Mouse (Mus musculus) stomach, embryonic 15.5 days (tissue): ENCODE measurements around the gene Timm22. TPM values are rescaled to one million over a fixed set of nuclear protein-coding genes. Genes with fewer than 3 reads are reported as not detected.

Experiments
- ATAC-seq: fragments of 200-750 bp; cut with Nextera tagmentation; 2 replicates; pipeline ENCODE4 v1.8.0; 2017; ENCODE audit warnings: low read depth, moderate number of reproducible peaks, moderate TSS enrichment; ENCODE audit not compliant: insufficient read depth, low FRiP score
- H3K27ac ChIP-seq: fragments of 300-500 bp; sonication (generic); 2 replicates; pipeline ENCODE4 v1.5.1; 2015; ENCODE audit warnings: mild to moderate bottlenecking, inconsistent platforms
- H3K27me3 ChIP-seq: fragments of 300-500 bp; sonication (generic); replicated peaks from 2 replicates; pipeline ENCODE4 v1.6.1; 2015; ENCODE audit warnings: inconsistent platforms
- H3K36me3 ChIP-seq: fragments of 300-500 bp; sonication (generic); 2 replicates; pipeline ENCODE4 v1.6.1; 2015; ENCODE audit warnings: inconsistent platforms
- H3K4me1 ChIP-seq: fragments of 300-500 bp; sonication (generic); 2 replicates; pipeline ENCODE4 v1.6.1; 2015; ENCODE audit warnings: inconsistent platforms
- H3K4me2 ChIP-seq: fragments of 300-500 bp; sonication (generic); 2 replicates; pipeline ENCODE4 v1.6.1; 2015; ENCODE audit warnings: mild to moderate bottlenecking, inconsistent platforms
- H3K4me3 ChIP-seq: fragments of 300-500 bp; sonication (generic); replicated peaks from 2 replicates; pipeline ENCODE4 v1.5.1; 2015; ENCODE audit warnings: inconsistent platforms
- H3K9ac ChIP-seq: fragments of 300-500 bp; sonication (generic); 2 replicates; pipeline ENCODE4 v1.6.1; 2015; ENCODE audit warnings: inconsistent platforms
- H3K9me3 ChIP-seq: fragments of 300-500 bp; sonication (generic); 2 replicates; pipeline ENCODE4 v1.6.1; 2016; ENCODE audit warnings: inconsistent platforms
- WGBS: fragments of 180-500 bp; shearing (Covaris S2); methylation state at CpG from one replicate; pipeline ENCODE4 v1.1.7; 2015; 5-methylcytosine and 5-hydroxymethylcytosine counted together
- polyA plus RNA-seq: library from polyadenylated mRNA; unstranded; fragments of >200 nt; fragmentation: Nextera tagmentation; extraction: Ambion mirVana; gene quantifications from 2 replicates; pipeline ENCODE4 v1.2.1, GENCODE M21; 2015

The Timm22 gene
- polyA plus RNA-seq, 1 experiment from 2014 or later: 96.5 TPM

DNA sequence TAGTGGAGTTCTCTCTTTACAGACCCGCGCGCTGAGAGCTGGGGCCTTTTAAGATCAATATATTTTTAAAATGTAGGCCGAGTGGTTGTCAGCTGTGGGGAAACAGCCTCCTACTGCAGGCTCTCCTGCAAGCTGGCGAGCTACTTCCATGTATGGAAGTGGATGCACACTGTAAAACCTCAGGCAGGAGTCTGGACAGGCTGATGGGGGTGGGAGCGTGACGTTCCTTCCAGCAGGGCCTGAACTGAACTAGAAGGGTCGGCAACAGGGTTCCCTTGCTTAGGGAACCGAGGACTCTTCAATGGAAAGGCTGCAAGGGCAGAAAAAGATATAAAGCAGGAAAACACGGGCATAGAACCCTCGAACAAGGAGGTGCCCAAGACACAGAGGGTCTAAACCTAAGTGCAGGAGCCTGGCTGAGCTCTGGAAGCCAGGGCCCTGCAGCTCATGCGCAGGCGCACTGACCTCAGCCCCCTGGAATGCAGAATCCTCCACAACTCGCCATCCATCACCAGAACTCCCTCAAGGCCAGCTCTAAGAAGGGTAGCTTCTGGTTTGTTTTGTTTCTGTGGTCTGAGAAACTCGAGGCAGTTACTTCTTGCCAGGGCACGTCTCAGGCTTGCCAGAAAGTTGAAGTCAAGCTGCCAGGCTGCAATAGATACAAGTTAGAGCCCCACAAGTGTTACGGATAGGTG is 32.1 kb upstream of the Timm22 start:
- H3K9ac ChIP-seq: no peak overlapping the region
- WGBS: 25% methylated on average over 17 of the region's 17 CpGs
- H3K4me1 ChIP-seq: peaks cover 42% of the 10 kb centered on the region
- no peaks in the 10 kb centered on the region for H3K36me3 ChIP-seq
- ATAC-seq: peak; percentile 79
- no peaks in the 10 kb centered on the region for H3K9me3 ChIP-seq
- no peak overlapping the region for H3K4me3 ChIP-seq
- peak overlapping the region; percentile 29 for H3K4me2 ChIP-seq
- peak overlapping the region; percentile 97 for H3K27ac ChIP-seq
- no peaks in the 10 kb centered on the region for H3K27me3 ChIP-seq

DNA sequence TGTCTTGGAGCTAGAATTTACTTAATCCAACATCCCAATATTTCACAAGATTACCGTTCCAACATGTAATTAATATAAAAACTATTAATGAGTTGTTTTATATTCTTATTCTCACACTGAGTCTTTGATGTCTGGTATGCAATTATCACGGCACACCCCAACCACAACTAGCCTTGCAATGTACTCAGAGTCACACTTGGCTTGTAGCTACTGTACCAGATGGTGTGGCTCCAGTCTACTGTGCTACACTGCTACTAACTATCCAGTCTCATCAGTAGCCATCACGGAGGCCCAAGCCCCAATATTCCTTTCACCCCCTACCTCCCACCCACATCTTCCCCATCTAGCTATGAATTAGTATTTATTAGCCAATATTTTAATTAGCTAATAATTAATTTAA is 30.3 kb upstream of the Timm22 start:
- Histone ChIP-seq H3K4me2 (no peak overlapping the region), H3K4me3 (no peak overlapping the region), H3K27ac (no peak overlapping the region), H3K9ac (no peak overlapping the region), H3K9me3 (no peaks in the 10 kb centered on the region), H3K4me1 (peaks cover 42% of the 10 kb centered on the region), H3K27me3 (no peaks in the 10 kb centered on the region), H3K36me3 (no peaks in the 10 kb centered on the region)
- WGBS: 80% methylated on average over 3 of the region's 3 CpGs
- no peak for ATAC-seq

DNA sequence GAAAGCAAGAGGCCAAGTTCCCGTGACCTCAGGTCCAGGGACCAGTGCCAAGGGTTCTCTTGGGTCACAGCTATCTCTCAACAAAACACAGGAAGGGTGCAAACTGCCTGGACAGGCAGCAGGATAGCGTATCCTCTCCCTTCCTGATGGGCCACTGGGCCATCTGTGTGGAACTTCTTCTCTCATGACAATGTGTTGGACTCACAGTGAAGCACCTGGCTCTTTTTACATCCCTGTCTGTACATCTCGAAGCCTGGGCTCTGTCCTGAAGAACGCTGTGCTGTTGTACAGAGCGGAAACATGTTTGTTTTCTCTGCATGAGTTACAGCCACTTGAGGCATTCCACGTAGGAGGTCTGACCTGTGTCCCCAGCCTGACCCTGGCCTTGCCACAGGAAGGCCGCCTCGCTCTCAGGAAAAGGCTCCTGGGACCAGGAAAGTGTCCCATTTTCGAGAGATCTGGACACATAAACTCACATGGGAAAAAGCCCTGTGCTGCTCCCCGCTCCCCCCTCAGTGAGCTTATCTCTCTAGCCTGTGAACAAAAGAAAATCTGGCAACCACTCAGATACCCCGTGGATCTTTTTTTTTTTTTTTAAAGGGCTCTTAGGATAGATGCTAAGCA is 26.7 kb upstream of the Timm22 start:
- no peak overlapping the region for H3K9ac ChIP-seq
- H3K4me2 ChIP-seq: no peak overlapping the region
- ATAC-seq: no peak
- H3K27ac ChIP-seq: peak overlapping the region; percentile 22; the same call in 1 of the 2 replicates
- H3K9me3 ChIP-seq: no peaks in the 10 kb centered on the region
- peaks cover 32% of the 10 kb centered on the region for H3K4me1 ChIP-seq
- no peaks in the 10 kb centered on the region for H3K27me3 ChIP-seq
- no peaks in the 10 kb centered on the region for H3K36me3 ChIP-seq
- WGBS: 31% methylated on average over 11 of the region's 11 CpGs
- H3K4me3 ChIP-seq: no peak overlapping the region

DNA sequence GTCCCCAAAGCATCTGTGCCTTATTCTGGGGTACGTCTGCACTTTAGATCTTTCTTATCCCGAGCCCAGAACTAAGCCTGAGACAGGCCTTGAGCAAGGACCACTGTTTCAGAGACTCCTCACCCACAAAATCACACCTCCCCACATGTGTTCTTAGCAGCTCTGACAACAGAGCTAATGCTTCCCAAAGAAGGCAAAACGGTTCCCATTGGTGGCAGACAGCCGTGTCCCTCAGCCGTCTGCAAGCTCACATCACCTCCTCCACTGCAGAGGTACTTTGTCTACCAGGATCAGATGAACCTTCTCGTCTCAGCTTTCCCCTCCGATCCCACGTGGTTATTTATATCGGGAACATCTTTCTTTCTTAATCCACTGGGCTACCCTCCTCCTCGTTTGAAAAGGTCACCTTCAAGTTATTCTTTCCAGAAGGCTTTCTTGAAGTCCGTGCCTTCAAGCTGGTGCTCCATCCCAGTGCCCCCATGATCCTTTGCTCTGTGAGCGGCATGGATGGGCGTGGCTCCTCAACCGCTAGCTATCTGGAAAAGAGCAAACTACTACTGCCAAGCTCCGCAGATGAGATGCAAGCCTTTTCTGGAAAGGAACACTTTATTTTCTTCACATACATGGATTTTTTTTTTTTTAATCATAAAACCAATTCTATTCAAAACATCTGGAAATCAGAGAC is 25.4 kb upstream of the Timm22 start:
- Histone ChIP-seq H3K27me3 (no peaks in the 10 kb centered on the region), H3K4me3 (no peak overlapping the region), H3K9me3 (no peaks in the 10 kb centered on the region), H3K27ac (no peak overlapping the region), H3K4me1 (peaks cover 27% of the 10 kb centered on the region), H3K4me2 (no peak overlapping the region), H3K36me3 (no peaks in the 10 kb centered on the region), H3K9ac (no peak overlapping the region)
- WGBS: 68% methylated on average over 15 of the region's 15 CpGs
- ATAC-seq: no peak

DNA sequence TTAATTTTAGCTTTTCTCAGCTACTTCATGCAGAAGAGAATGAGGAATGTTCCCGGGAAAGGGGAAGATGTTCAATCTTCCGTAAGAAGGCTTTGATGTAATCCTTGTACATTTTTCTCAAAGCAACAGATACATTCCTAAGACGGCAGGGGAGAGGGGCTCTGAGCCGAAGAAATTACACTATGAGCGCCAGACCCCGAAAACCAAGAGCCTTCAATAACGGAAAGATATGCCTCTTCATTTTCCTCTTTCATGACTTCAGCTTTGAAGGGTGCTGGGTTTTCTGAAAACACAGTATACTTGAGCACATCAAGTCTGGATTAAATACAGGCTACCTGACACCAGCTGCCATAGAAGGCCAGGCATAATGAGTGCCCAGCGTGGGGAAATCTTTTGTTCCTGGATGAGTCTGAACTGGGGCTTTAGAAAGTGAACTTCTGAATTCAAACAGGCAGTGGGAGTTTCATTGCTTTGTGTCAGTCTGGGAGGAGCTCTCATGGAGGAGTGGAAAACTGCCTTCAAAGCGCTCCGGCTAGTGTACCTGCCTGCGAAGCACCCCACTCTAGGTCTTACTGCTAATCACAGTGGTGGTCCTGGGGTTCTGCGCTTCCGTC is 23.9 kb upstream of the Timm22 start:
- WGBS: 54% methylated on average over 13 of the region's 13 CpGs
- Histone ChIP-seq H3K27me3 (no peaks in the 10 kb centered on the region), H3K27ac (peak overlapping the region; percentile 67; the same call in 1 of the 2 replicates), H3K36me3 (no peaks in the 10 kb centered on the region), H3K4me2 (no peak overlapping the region), H3K4me1 (peaks cover 27% of the 10 kb centered on the region), H3K9me3 (no peaks in the 10 kb centered on the region), H3K4me3 (no peak overlapping the region), H3K9ac (no peak overlapping the region)
- ATAC-seq: no peak; the same call in 1 of the 2 replicates

DNA sequence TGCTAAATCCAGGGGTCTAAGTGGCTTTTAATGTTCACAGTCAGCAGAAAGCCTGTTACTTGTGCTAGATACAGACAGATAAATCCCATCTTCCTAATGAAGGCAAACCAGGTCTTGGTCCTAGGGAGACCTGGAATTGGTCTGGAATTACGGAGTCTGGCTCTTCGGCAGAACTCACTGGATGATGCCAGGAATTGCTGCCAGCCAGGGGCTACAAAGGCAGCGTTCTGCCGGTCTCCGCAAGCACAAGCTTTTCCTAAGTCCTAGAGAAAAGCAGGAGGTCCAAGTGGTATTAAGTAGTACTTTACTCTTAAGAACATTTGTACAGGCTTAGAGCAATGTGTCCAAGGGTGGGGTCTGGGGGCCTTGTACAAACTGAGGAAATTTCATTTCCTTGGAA is 22.4 kb upstream of the Timm22 start:
- Histone ChIP-seq H3K4me2 (no peak overlapping the region), H3K36me3 (no peaks in the 10 kb centered on the region), H3K4me3 (no peak overlapping the region), H3K9ac (no peak overlapping the region), H3K9me3 (no peaks in the 10 kb centered on the region), H3K27ac (peak overlapping the region; percentile 5; the same call in 1 of the 2 replicates), H3K4me1 (peaks cover 31% of the 10 kb centered on the region), H3K27me3 (no peaks in the 10 kb centered on the region)
- ATAC-seq: no peak
- WGBS: 67% methylated on average over 5 of the region's 5 CpGs

DNA sequence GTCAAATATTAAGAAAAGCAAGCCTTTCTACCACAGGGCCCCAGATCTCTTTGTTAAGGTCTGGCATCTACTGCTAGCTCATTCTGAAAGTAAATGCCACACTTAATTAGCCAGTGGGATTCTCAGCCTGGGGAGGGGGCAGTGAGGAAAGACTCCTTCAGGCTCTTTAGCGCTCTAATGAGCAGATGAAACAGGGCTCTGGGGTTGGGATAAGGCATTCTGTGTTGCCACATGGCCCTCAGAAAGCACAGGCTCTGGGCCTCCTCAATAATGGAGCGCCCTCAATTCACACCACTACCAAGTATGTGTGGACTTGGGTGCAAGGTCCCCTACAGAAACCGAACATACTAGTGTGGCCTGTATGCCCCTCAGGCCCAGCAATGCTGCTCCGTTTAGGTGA is 21.7 kb upstream of the Timm22 start:
- no peaks in the 10 kb centered on the region for H3K9me3 ChIP-seq
- no peak overlapping the region for H3K9ac ChIP-seq
- peaks cover 26% of the 10 kb centered on the region for H3K4me1 ChIP-seq
- WGBS: 83% methylated on average over 4 of the region's 4 CpGs
- H3K27me3 ChIP-seq: no peaks in the 10 kb centered on the region
- no peak overlapping the region for H3K4me2 ChIP-seq
- ATAC-seq: no peak
- H3K27ac ChIP-seq: peak overlapping the region; percentile 11; the same call in 1 of the 2 replicates
- no peak overlapping the region for H3K4me3 ChIP-seq
- H3K36me3 ChIP-seq: no peaks in the 10 kb centered on the region

DNA sequence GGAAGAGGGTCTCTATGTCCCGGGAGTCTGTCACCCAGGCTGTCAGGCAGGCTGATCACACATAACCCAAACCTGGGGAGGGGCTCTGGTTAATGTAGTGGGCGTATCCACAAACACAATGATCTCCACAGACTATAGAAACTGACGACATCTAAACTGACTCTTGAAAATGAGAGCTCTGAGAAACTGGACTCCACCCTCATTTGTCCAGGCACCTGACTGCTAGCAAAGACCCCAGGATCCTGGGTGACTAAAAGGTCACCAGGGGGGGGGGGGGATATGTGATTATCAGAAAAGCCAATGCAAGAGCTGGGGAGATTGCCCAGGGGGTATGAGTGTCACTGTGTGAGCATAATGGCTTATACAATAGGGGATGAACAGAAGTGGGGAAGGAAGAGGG is 21.0 kb upstream of the Timm22 start:
- Histone ChIP-seq H3K9ac (no peak overlapping the region), H3K36me3 (no peaks in the 10 kb centered on the region), H3K4me3 (no peak overlapping the region), H3K27ac (no peak overlapping the region), H3K9me3 (no peaks in the 10 kb centered on the region), H3K4me1 (peaks cover 20% of the 10 kb centered on the region; the same call in 1 of the 2 replicates), H3K4me2 (no peak overlapping the region), H3K27me3 (no peaks in the 10 kb centered on the region)
- ATAC-seq: no peak
- WGBS: 56% methylated on average over 3 of the region's 3 CpGs

DNA sequence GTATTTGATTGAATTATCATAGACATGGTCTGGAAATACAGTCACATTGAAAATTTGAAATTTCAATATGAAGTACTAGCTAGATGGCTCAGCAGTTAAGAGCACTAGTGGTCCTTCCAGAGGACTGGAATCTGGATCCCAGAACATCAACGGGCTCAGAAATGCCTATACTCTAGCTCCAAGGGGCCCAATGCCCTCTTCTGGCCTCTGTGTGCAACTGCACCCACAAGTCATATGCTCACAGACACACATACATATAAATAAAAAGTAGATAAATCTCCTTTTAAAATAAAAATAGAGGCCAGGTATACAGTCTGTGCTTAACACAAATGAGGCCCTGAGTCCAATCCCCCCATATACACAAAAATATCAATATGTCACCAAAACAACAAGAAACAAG is 19.7 kb upstream of the Timm22 start:
- Histone ChIP-seq H3K27me3 (no peaks in the 10 kb centered on the region), H3K4me3 (no peak overlapping the region), H3K27ac (no peak overlapping the region), H3K9me3 (no peaks in the 10 kb centered on the region), H3K4me1 (peaks cover 16% of the 10 kb centered on the region; the same call in 1 of the 2 replicates), H3K4me2 (no peak overlapping the region), H3K9ac (no peak overlapping the region), H3K36me3 (no peaks in the 10 kb centered on the region)
- ATAC-seq: no peak
- 91% methylated on average over 1 of the region's 1 CpGs for WGBS

DNA sequence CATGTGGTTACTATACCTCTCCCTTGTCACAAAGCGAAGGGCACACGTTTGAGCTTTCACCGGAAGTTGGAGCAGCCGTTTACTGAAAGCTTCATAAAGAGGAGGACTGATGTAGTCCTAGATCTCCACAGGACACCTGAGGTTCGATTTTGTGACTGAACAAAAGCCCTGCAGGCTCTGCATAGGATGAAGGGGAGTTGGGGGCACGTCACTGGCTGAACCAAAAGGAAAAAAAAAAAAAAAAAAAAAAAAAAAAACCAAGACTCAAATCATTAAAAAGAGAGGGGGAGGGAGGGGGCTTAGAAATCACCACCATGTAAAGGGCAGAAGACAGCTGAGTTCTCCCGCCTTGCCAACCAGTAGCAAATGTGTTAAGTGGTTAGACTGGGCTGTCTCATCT is 18.0 kb upstream of the Timm22 start:
- peak overlapping the region; percentile 36 for H3K4me2 ChIP-seq
- H3K27me3 ChIP-seq: no peaks in the 10 kb centered on the region
- H3K27ac ChIP-seq: peak overlapping the region; percentile 54; the same call in 1 of the 2 replicates
- H3K36me3 ChIP-seq: no peaks in the 10 kb centered on the region
- peaks cover 8% of the 10 kb centered on the region for H3K4me1 ChIP-seq
- ATAC-seq: no peak
- WGBS: 36% methylated on average over 7 of the region's 7 CpGs
- no peak overlapping the region for H3K9ac ChIP-seq
- no peak overlapping the region for H3K4me3 ChIP-seq
- H3K9me3 ChIP-seq: no peaks in the 10 kb centered on the region

DNA sequence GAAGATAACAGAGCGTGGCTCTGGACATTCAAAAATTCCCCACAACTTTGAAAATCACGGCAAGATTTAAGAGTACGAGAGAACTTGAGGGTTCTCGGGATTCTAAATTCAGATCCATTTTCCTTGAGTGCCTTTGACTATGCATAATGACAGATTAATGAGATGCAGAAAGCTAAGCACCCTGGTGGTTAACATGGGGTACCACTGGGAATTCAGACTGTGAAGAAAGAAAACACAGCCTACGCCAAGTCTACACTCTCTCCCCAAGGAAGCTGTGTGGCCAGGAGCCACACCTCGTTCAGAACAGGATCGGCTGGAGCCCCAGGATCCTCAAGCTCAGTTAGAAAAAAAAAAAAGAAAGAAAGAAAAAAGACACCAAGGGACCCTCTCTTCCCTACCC is 14.2 kb upstream of the Timm22 start:
- Histone ChIP-seq H3K4me3 (no peak overlapping the region), H3K36me3 (no peaks in the 10 kb centered on the region), H3K4me2 (no peak overlapping the region), H3K9me3 (no peaks in the 10 kb centered on the region), H3K27ac (no peak overlapping the region), H3K27me3 (no peaks in the 10 kb centered on the region), H3K4me1 (peaks cover 4% of the 10 kb centered on the region), H3K9ac (no peak overlapping the region)
- ATAC-seq: no peak
- 85% methylated on average over 7 of the region's 7 CpGs for WGBS

DNA sequence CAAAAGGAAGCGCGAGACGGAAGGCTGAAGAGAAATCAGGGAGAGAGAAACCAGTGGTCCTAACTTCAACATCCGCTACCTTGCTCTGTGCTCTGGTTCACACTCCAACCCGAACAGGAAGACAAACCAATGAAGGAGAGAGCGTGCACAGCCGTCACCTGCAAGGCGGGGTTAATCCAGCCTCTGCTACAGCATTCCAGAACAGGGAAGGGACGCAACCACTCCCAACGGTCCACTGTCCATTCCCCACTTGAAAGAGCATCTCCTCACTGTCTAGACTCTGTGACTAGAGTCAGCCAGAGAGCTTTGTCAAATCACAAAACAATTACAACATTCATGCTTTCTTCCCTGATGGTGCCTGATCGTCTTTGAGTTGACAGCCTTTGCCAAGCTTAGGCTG is 13.8 kb upstream of the Timm22 start:
- ATAC-seq: no peak
- H3K9me3 ChIP-seq: no peaks in the 10 kb centered on the region
- H3K27ac ChIP-seq: no peak overlapping the region
- no peak overlapping the region for H3K4me3 ChIP-seq
- no peak overlapping the region for H3K9ac ChIP-seq
- H3K27me3 ChIP-seq: no peaks in the 10 kb centered on the region
- peaks cover 4% of the 10 kb centered on the region for H3K4me1 ChIP-seq
- no peaks in the 10 kb centered on the region for H3K36me3 ChIP-seq
- no peak overlapping the region for H3K4me2 ChIP-seq
- 79% methylated on average over 11 of the region's 11 CpGs for WGBS
